Mouse (Mus musculus) cerebellum, postnatal 4 days (tissue): ENCODE results near the gene Pdss1.

ENCODE experiments used
- DNase-seq, 2 experiments: peaks; one replicate each; pipeline ENCODE4 v3.0.0; 2022; ENCODE audit warnings: low spot score in 2 of 2, mixed read lengths in 1 of 2

Gene Pdss1

GRCm38 (mm10) chr2:22961681-22962080, 66.4 kb downstream of the Pdss1 start:
- DNase-seq: no peak

GRCm38 (mm10) chr2:22962242-22962641, 66.9 kb downstream of the Pdss1 start:
- DNase-seq: no peak

GRCm38 (mm10) chr2:22962970-22963369, 67.6 kb downstream of the Pdss1 start:
- DNase-seq: no peak

- no peak for DNase-seq
Observed at GRCm38 (mm10) chr2:22977387-22977973, 82.2 kb downstream of the Pdss1 start.

GRCm38 (mm10) chr2:22985973-22986657, 90.8 kb downstream of the Pdss1 start:
- DNase-seq: no peak
